Mouse (Mus musculus): Measurements from ENCODE around the gene Foxo3.

DNA sequence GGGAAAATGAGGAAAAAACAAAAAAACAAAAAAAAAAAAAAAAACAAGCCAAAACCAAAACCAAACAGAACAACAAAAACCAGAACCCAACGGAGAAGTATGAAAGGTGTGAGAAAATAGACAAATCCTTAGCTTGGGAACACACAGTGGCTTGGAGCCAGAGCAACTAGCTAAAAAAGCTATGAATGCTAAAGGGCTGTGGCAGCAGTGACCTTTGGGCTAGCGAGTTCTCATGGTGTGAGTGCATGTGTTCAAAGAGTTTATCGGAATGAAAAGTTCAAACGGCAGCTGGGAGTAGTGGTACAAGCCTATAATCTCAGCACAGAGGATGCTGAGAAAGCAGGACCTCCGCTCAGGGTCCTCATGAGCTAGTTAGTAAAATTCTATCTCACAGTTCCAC lies 12.4 kb downstream of the Foxo3 start:
- TF ChIP-seq POLR2A (IDR thresholded peaks at IDR 0.05; ENCODE audit: extremely low read depth, insufficient read depth, low read length) = no peak
- TF ChIP-seq CTCF (IDR thresholded peaks at IDR 0.05; ENCODE audit: extremely low read depth, insufficient read depth, low read length) = no peak

Data from cortical plate, adult 2 months (tissue).